Mouse (Mus musculus): Measurements from ENCODE around the gene Mettl7a3. TPM values are rescaled to one million over a fixed set of nuclear protein-coding genes. Genes with fewer than 3 reads are reported as not detected.

Gene Mettl7a3
- 0.17 TPM in 2 replicates for polyA plus RNA-seq (2014; fragmentation: Nextera tagmentation; extraction: Ambion mirVana)

GRCm38 (mm10) chr15:100334629-100335028, at the start of gene Mettl7a3:
Gene Mettl7a3 (plus strand): TSS chr15:100334929.
- no peak within 1 kb of the TSS for H3K27ac ChIP-seq (replicated peaks; ENCODE audit: low read depth, low read length)
- no peaks in the 10 kb centered on the region for H3K36me3 ChIP-seq (replicated peaks; ENCODE audit: control insufficient read depth, insufficient read depth, low read depth, low read length)
- WGBS, result 75% methylated on average over 10 of the region's 10 CpGs
- no peaks in the 10 kb centered on the region for H3K4me1 ChIP-seq (ENCODE audit: control insufficient read depth, insufficient read depth, low read length)
- no peak within 1 kb of the TSS for H3K4me3 ChIP-seq (ENCODE audit: low read depth, low read length)
- no peak within 1 kb of the TSS for H3K4me2 ChIP-seq (ENCODE audit: low read depth, low read length)
- H3K9ac ChIP-seq (replicated peaks; ENCODE audit: low read length), result no peak within 1 kb of the TSS
- no peaks in the 10 kb centered on the region for H3K9me3 ChIP-seq (replicated peaks; ENCODE audit: control insufficient read depth, low read length)
- no peaks in the 10 kb centered on the region for H3K27me3 ChIP-seq (ENCODE audit: control insufficient read depth, insufficient read depth, low read length)
- DNase-seq (ENCODE audit: low spot score) (no peak), ATAC-seq (replicated peaks; ENCODE audit: insufficient number of reproducible peaks, low FRiP score, low TSS enrichment, low read depth) (no peak)

- Histone ChIP-seq H3K27me3 (ENCODE audit: control insufficient read depth, insufficient read depth, low read length) (no peaks in the 10 kb centered on the region), H3K27ac (replicated peaks; ENCODE audit: low read depth, low read length) (no peak overlapping the region), H3K4me2 (ENCODE audit: low read depth, low read length) (no peak overlapping the region), H3K36me3 (replicated peaks; ENCODE audit: control insufficient read depth, insufficient read depth, low read depth, low read length) (no peaks in the 10 kb centered on the region), H3K9ac (replicated peaks; ENCODE audit: low read length) (no peak overlapping the region), H3K4me1 (ENCODE audit: control insufficient read depth, insufficient read depth, low read length) (no peaks in the 10 kb centered on the region), H3K4me3 (ENCODE audit: low read depth, low read length) (no peak overlapping the region), H3K9me3 (replicated peaks; ENCODE audit: control insufficient read depth, low read length) (no peaks in the 10 kb centered on the region)
- ATAC-seq (replicated peaks; ENCODE audit: insufficient number of reproducible peaks, low FRiP score, low TSS enrichment, low read depth) (no peak), DNase-seq (ENCODE audit: low spot score) (no peak)
- 89% methylated on average over 6 of the region's 6 CpGs for WGBS
Observed at GRCm38 (mm10) chr15:100288980-100289379, 45.7 kb upstream of the Mettl7a3 start.

GRCm38 (mm10) chr15:100290858-100291257, 43.9 kb upstream of the Mettl7a3 start:
- Histone ChIP-seq H3K36me3 (replicated peaks; ENCODE audit: control insufficient read depth, insufficient read depth, low read depth, low read length) (no peaks in the 10 kb centered on the region), H3K9me3 (replicated peaks; ENCODE audit: control insufficient read depth, low read length) (no peaks in the 10 kb centered on the region), H3K9ac (replicated peaks; ENCODE audit: low read length) (no peak overlapping the region), H3K4me1 (ENCODE audit: control insufficient read depth, insufficient read depth, low read length) (no peaks in the 10 kb centered on the region), H3K4me3 (ENCODE audit: low read depth, low read length) (no peak overlapping the region), H3K27me3 (ENCODE audit: control insufficient read depth, insufficient read depth, low read length) (no peaks in the 10 kb centered on the region), H3K27ac (replicated peaks; ENCODE audit: low read depth, low read length) (no peak overlapping the region), H3K4me2 (ENCODE audit: low read depth, low read length) (no peak overlapping the region)
- no peak for DNase-seq (ENCODE audit: low spot score)
- no peak for ATAC-seq (replicated peaks; ENCODE audit: insufficient number of reproducible peaks, low FRiP score, low TSS enrichment, low read depth)
- WGBS, result 79% methylated on average over 5 of the region's 5 CpGs

- H3K4me3 ChIP-seq (ENCODE audit: low read depth, low read length), result no peak overlapping the region
- no peaks in the 10 kb centered on the region for H3K9me3 ChIP-seq (replicated peaks; ENCODE audit: control insufficient read depth, low read length)
- ATAC-seq (replicated peaks; ENCODE audit: insufficient number of reproducible peaks, low FRiP score, low TSS enrichment, low read depth) (no peak), DNase-seq (ENCODE audit: low spot score) (no peak)
- H3K9ac ChIP-seq (replicated peaks; ENCODE audit: low read length), result no peak overlapping the region
- H3K4me1 ChIP-seq (ENCODE audit: control insufficient read depth, insufficient read depth, low read length), result no peaks in the 10 kb centered on the region
- no peak overlapping the region for H3K27ac ChIP-seq (replicated peaks; ENCODE audit: low read depth, low read length)
- no peak overlapping the region for H3K4me2 ChIP-seq (ENCODE audit: low read depth, low read length)
- H3K27me3 ChIP-seq (ENCODE audit: control insufficient read depth, insufficient read depth, low read length), result no peaks in the 10 kb centered on the region
- H3K36me3 ChIP-seq (replicated peaks; ENCODE audit: control insufficient read depth, insufficient read depth, low read depth, low read length), result no peaks in the 10 kb centered on the region
- 69% methylated on average over 7 of the region's 7 CpGs for WGBS
Observed at GRCm38 (mm10) chr15:100292326-100292725, 42.4 kb upstream of the Mettl7a3 start.

- Histone ChIP-seq H3K4me2 (ENCODE audit: low read depth, low read length) (no peak overlapping the region), H3K27ac (replicated peaks; ENCODE audit: low read depth, low read length) (no peak overlapping the region), H3K4me1 (ENCODE audit: control insufficient read depth, insufficient read depth, low read length) (no peaks in the 10 kb centered on the region), H3K9me3 (replicated peaks; ENCODE audit: control insufficient read depth, low read length) (no peaks in the 10 kb centered on the region), H3K36me3 (replicated peaks; ENCODE audit: control insufficient read depth, insufficient read depth, low read depth, low read length) (no peaks in the 10 kb centered on the region), H3K27me3 (ENCODE audit: control insufficient read depth, insufficient read depth, low read length) (no peaks in the 10 kb centered on the region), H3K4me3 (ENCODE audit: low read depth, low read length) (no peak overlapping the region), H3K9ac (replicated peaks; ENCODE audit: low read length) (no peak overlapping the region)
- WGBS, result 88% methylated on average over 5 of the region's 5 CpGs
- DNase-seq (ENCODE audit: low spot score) (no peak), ATAC-seq (replicated peaks; ENCODE audit: insufficient number of reproducible peaks, low FRiP score, low TSS enrichment, low read depth) (no peak)
Observed at GRCm38 (mm10) chr15:100297856-100298255, 36.9 kb upstream of the Mettl7a3 start.

GRCm38 (mm10) chr15:100300499-100300898, 34.2 kb upstream of the Mettl7a3 start:
- ATAC-seq (replicated peaks; ENCODE audit: insufficient number of reproducible peaks, low FRiP score, low TSS enrichment, low read depth) (no peak), DNase-seq (ENCODE audit: low spot score) (no peak)
- Histone ChIP-seq H3K27ac (replicated peaks; ENCODE audit: low read depth, low read length) (no peak overlapping the region), H3K4me2 (ENCODE audit: low read depth, low read length) (no peak overlapping the region), H3K4me1 (ENCODE audit: control insufficient read depth, insufficient read depth, low read length) (no peaks in the 10 kb centered on the region), H3K36me3 (replicated peaks; ENCODE audit: control insufficient read depth, insufficient read depth, low read depth, low read length) (no peaks in the 10 kb centered on the region), H3K27me3 (ENCODE audit: control insufficient read depth, insufficient read depth, low read length) (no peaks in the 10 kb centered on the region), H3K9me3 (replicated peaks; ENCODE audit: control insufficient read depth, low read length) (no peaks in the 10 kb centered on the region), H3K4me3 (ENCODE audit: low read depth, low read length) (no peak overlapping the region), H3K9ac (replicated peaks; ENCODE audit: low read length) (no peak overlapping the region)
- 79% methylated on average over 6 of the region's 6 CpGs for WGBS

- no peak overlapping the region for H3K4me2 ChIP-seq (ENCODE audit: low read depth, low read length)
- no peak overlapping the region for H3K4me3 ChIP-seq (ENCODE audit: low read depth, low read length)
- H3K27me3 ChIP-seq (ENCODE audit: control insufficient read depth, insufficient read depth, low read length), result no peaks in the 10 kb centered on the region
- no peak for ATAC-seq (replicated peaks; ENCODE audit: insufficient number of reproducible peaks, low FRiP score, low TSS enrichment, low read depth)
- H3K36me3 ChIP-seq (replicated peaks; ENCODE audit: control insufficient read depth, insufficient read depth, low read depth, low read length), result no peaks in the 10 kb centered on the region
- no peaks in the 10 kb centered on the region for H3K4me1 ChIP-seq (ENCODE audit: control insufficient read depth, insufficient read depth, low read length)
- DNase-seq (ENCODE audit: low spot score), result no peak
- 80% methylated on average over 15 of the region's 15 CpGs for WGBS
- H3K9ac ChIP-seq (replicated peaks; ENCODE audit: low read length), result no peak overlapping the region
- no peaks in the 10 kb centered on the region for H3K9me3 ChIP-seq (replicated peaks; ENCODE audit: control insufficient read depth, low read length)
- no peak overlapping the region for H3K27ac ChIP-seq (replicated peaks; ENCODE audit: low read depth, low read length)
Observed at GRCm38 (mm10) chr15:100301556-100301955, 33.2 kb upstream of the Mettl7a3 start.

- H3K4me2 ChIP-seq (ENCODE audit: low read depth, low read length), result peak overlapping the region; percentile 66
- no peak overlapping the region for H3K9ac ChIP-seq (replicated peaks; ENCODE audit: low read length)
- no peak overlapping the region for H3K27ac ChIP-seq (replicated peaks; ENCODE audit: low read depth, low read length)
- ATAC-seq (replicated peaks; ENCODE audit: insufficient number of reproducible peaks, low FRiP score, low TSS enrichment, low read depth), result no peak
- H3K27me3 ChIP-seq (ENCODE audit: control insufficient read depth, insufficient read depth, low read length), result no peaks in the 10 kb centered on the region
- H3K36me3 ChIP-seq (replicated peaks; ENCODE audit: control insufficient read depth, insufficient read depth, low read depth, low read length), result no peaks in the 10 kb centered on the region
- DNase-seq (ENCODE audit: low spot score), result no peak
- no peaks in the 10 kb centered on the region for H3K4me1 ChIP-seq (ENCODE audit: control insufficient read depth, insufficient read depth, low read length)
- H3K4me3 ChIP-seq (ENCODE audit: low read depth, low read length), result no peak overlapping the region
- WGBS, result 62% methylated on average over 8 of the region's 8 CpGs
- H3K9me3 ChIP-seq (replicated peaks; ENCODE audit: control insufficient read depth, low read length), result no peaks in the 10 kb centered on the region
Observed at GRCm38 (mm10) chr15:100303428-100304018, 31.2 kb upstream of the Mettl7a3 start.

Measured in embryonic facial prominence, embryonic 11.5 days (tissue).